Mouse (Mus musculus) stomach, postnatal 0 days (tissue): Measurements from ENCODE around the gene Gng11. TPM values are rescaled to one million over a fixed set of nuclear protein-coding genes. Genes with fewer than 3 reads are reported as not detected.

ENCODE experiments used
- ATAC-seq: fragments of 200-750 bp; cut with Nextera tagmentation; 2 replicates; pipeline ENCODE4 v1.8.0; 2017; ENCODE audit not compliant: low FRiP score, low TSS enrichment
- DNase-seq: peaks from one replicate; pipeline ENCODE4 v3.0.0-alpha.2; 2016; ENCODE audit warnings: low spot score
- H3K27ac ChIP-seq: fragments of 300-500 bp; sonication (generic); replicated peaks from 2 replicates; pipeline ENCODE4 v1.5.1; 2014; ENCODE audit warnings: mild to moderate bottlenecking, control low read depth
- H3K27me3 ChIP-seq: fragments of 300-500 bp; sonication (generic); 2 replicates; pipeline ENCODE4 v1.6.1; 2014; ENCODE audit warnings: low read length; ENCODE audit not compliant: control insufficient read depth, insufficient read depth
- H3K36me3 ChIP-seq: fragments of 300-500 bp; sonication (generic); 2 replicates; pipeline ENCODE4 v1.6.1; 2014; ENCODE audit warnings: low read length, mixed read lengths; ENCODE audit not compliant: control insufficient read depth, insufficient read depth
- H3K4me1 ChIP-seq: fragments of 300-500 bp; sonication (generic); replicated peaks from 2 replicates; pipeline ENCODE4 v1.6.1; 2014; ENCODE audit warnings: antibody characterized with exemption; ENCODE audit not compliant: control insufficient read depth, insufficient read depth
- H3K4me2 ChIP-seq: fragments of 300-500 bp; sonication (generic); replicated peaks from 2 replicates; pipeline ENCODE4 v1.6.1; 2014; ENCODE audit warnings: low read depth, mild to moderate bottlenecking, control low read depth, moderate library complexity
- H3K4me3 ChIP-seq: fragments of 300-500 bp; sonication (generic); 2 replicates; pipeline ENCODE4 v1.5.1; 2014; ENCODE audit warnings: low read depth, low read length, control low read depth
- H3K9ac ChIP-seq: fragments of 300-500 bp; sonication (generic); 2 replicates; pipeline ENCODE4 v1.6.1; 2014; ENCODE audit warnings: mild to moderate bottlenecking, low read length, control low read depth, mixed read lengths
- H3K9me3 ChIP-seq: fragments of 300-500 bp; sonication (generic); 2 replicates; pipeline ENCODE4 v1.6.1; 2016; ENCODE audit warnings: low read length; ENCODE audit not compliant: control insufficient read depth
- CTCF ChIP-seq: IDR thresholded peaks from 2 replicates; pipeline ENCODE4 v1.5.1; 2016; ENCODE audit warnings: antibody characterized with exemption, low read depth, mild to moderate bottlenecking, moderate library complexity
- EP300 ChIP-seq: optimal IDR thresholded peaks from 2 replicates; pipeline ENCODE3; 2016; ENCODE audit warnings: antibody characterized with exemption
- WGBS: fragments of 180-500 bp; shearing (Covaris S2); extraction: QIAGEN DNeasy Blood & Tissue Kit; methylation state at CpG from one replicate; pipeline ENCODE4 v1.1.7; 2014; 5-methylcytosine and 5-hydroxymethylcytosine counted together
- polyA plus RNA-seq: library from polyadenylated mRNA; unstranded; fragments of >200 nt; fragmentation: Nextera tagmentation; extraction: Ambion mirVana; gene quantifications from 2 replicates; pipeline ENCODE4 v1.2.1, GENCODE M21; 2015

Gng11 gene
- polyA plus RNA-seq, 1 experiment from 2014 or later: 69.7 TPM

- no peak for ATAC-seq
- Histone ChIP-seq H3K9ac (no peak within 1 kb of the TSS), H3K4me3 (no peak within 1 kb of the TSS), H3K9me3 (no peaks in the 10 kb centered on the region), H3K4me2 (no peak within 1 kb of the TSS), H3K27ac (no peak within 1 kb of the TSS), H3K27me3 (no peaks in the 10 kb centered on the region), H3K36me3 (no peaks in the 10 kb centered on the region), H3K4me1 (no peaks in the 10 kb centered on the region)
- DNase-seq: no peak
- WGBS: 68% methylated on average over 6 of the region's 6 CpGs
- no peak for TF ChIP-seq EP300
- no peak for TF ChIP-seq CTCF
Measured at GRCm38 (mm10) chr6:3993492-3993891, 10.2 kb upstream of the Gng11 start, which contains the start of gene Gngt1. Gene Gngt1 (plus strand): TSS chr6:3993792.

- Histone ChIP-seq H3K36me3 (no peaks in the 10 kb centered on the region), H3K9me3 (no peaks in the 10 kb centered on the region), H3K27me3 (no peaks in the 10 kb centered on the region), H3K4me1 (no peaks in the 10 kb centered on the region), H3K4me2 (no peak overlapping the region), H3K4me3 (no peak overlapping the region), H3K9ac (no peak overlapping the region), H3K27ac (no peak overlapping the region)
- TF ChIP-seq CTCF (no peak), EP300 (no peak)
- ATAC-seq (no peak), DNase-seq (no peak)
- 70% methylated on average over 4 of the region's 4 CpGs for WGBS
Measured at GRCm38 (mm10) chr6:3998089-3998488, 5.6 kb upstream of the Gng11 start.

GRCm38 (mm10) chr6:3999296-3999695, 4.4 kb upstream of the Gng11 start:
- WGBS: 64% methylated on average over 6 of the region's 6 CpGs
- Histone ChIP-seq H3K27me3 (no peaks in the 10 kb centered on the region), H3K27ac (no peak overlapping the region), H3K4me2 (no peak overlapping the region), H3K4me3 (no peak overlapping the region), H3K9ac (no peak overlapping the region), H3K36me3 (no peaks in the 10 kb centered on the region), H3K4me1 (no peaks in the 10 kb centered on the region), H3K9me3 (no peaks in the 10 kb centered on the region)
- ATAC-seq (no peak), DNase-seq (no peak)
- no peak for TF ChIP-seq CTCF
- TF ChIP-seq EP300: no peak

DNA sequence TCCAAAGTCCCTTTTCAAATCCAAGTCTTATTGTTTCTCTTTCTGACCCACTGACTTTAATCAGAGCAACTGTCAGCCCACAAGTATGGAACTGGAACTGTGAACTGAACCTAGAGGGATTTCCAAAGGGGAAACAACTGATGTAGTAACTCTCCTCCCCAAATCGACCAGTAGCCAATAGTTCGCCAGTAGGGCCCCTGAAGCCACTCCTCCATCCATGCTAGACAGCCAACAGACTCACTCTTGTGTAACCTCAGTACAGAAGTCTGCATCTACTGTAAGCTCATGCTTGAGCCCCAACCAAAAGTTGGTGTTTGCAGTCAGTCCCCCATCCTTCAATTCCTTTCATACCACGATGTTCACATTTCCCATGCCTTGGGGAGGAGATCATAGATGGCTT, 3.0 kb upstream of the Gng11 start:
- no peak overlapping the region for H3K9ac ChIP-seq
- WGBS: 79% methylated on average over 3 of the region's 3 CpGs
- ATAC-seq: no peak

DNA sequence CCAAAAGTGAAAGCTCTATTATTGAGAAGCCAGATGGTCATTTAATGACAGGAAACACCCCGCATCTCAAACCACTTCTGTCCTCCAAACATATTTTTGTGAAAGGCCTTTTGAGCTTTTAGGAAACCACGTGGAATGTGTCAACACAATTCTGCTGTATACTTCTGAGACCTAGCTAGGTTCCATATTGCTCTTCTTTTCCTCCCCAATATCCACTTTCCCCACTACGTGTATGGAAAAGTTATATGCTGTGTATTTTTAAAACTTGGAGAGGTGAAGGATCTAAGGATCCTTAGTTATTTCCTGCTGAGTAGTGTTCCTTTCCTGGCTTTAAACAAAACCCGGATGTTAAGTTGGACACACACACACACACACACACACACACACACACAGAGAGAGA, 259 bp upstream of the Gng11 start:
- no peaks in the 10 kb centered on the region for H3K4me1 ChIP-seq
- WGBS: 25% methylated on average over 4 of the region's 4 CpGs
- no peak overlapping the region; the same call in 1 of the 2 replicates for H3K9ac ChIP-seq
- ATAC-seq: peak; percentile 52; the same call in 1 of the 2 replicates
- H3K9me3 ChIP-seq: no peaks in the 10 kb centered on the region
- DNase-seq: no peak
- H3K4me2 ChIP-seq: peak overlapping the region; percentile 74
- TF ChIP-seq EP300 (no peak), CTCF (no peak)
- no peaks in the 10 kb centered on the region for H3K27me3 ChIP-seq
- H3K4me3 ChIP-seq: peak overlapping the region; percentile 56
- peak overlapping the region; percentile 90 for H3K27ac ChIP-seq
- H3K36me3 ChIP-seq: no peaks in the 10 kb centered on the region

More for the DNA sequence above, 3.0 kb upstream of the Gng11 start:
- Histone ChIP-seq H3K4me1 (no peaks in the 10 kb centered on the region), H3K36me3 (no peaks in the 10 kb centered on the region), H3K4me2 (no peak overlapping the region), H3K27me3 (no peaks in the 10 kb centered on the region), H3K4me3 (no peak overlapping the region), H3K9me3 (no peaks in the 10 kb centered on the region), H3K27ac (no peak overlapping the region)
- TF ChIP-seq CTCF: no peak
- DNase-seq: no peak

DNA sequence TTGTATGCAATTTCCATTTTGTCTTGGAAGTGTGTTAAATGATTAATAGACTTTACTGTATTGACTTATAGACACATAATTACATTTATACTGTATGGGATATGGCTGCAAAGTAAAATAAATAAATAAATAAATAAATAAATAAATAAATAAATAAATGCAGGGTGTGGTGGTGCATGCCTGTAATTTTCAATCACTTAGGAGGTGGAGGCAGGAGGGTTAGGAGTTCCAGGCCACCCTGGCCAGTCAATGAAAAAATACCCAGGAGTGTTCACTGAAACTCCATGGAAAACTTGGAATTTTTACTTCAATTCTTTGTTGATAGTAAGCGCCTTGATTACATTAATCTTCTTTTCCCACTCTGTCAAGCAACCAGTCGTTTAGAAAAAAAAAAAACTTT, 1.1 kb downstream of the Gng11 start:
- 48% methylated on average over 2 of the region's 2 CpGs for WGBS
- no peak overlapping the region for H3K27ac ChIP-seq
- H3K36me3 ChIP-seq: no peaks in the 10 kb centered on the region
- peak overlapping the region; percentile 56 for H3K4me3 ChIP-seq
- no peaks in the 10 kb centered on the region for H3K4me1 ChIP-seq
- H3K9me3 ChIP-seq: no peaks in the 10 kb centered on the region
- H3K27me3 ChIP-seq: no peaks in the 10 kb centered on the region
- ATAC-seq (no peak), DNase-seq (no peak)
- H3K9ac ChIP-seq: no peak overlapping the region
- TF ChIP-seq EP300: no peak
- TF ChIP-seq CTCF: no peak
- peak overlapping the region; percentile 74 for H3K4me2 ChIP-seq
